ENCODE assay signal across 8 mouse cellular contexts in genomic region chr1:135461097-135461730, GRCm38 (mm10). TPM values are rescaled to one million over a fixed set of nuclear protein-coding genes. Genes with fewer than 3 reads are reported as not detected.
DNase-seq lines count a peak whose midpoint lies in the region; ATAC-seq and TF ChIP-seq lines count a peak whose summit lies in the region.
"Had no signal": no experiment of that assay in that cellular context is flagged by ENCODE, and none has a peak within 500 bp of the region (broad histone marks: within the 10 kb centered on the region; RNA-seq: fewer than 3 reads in every experiment).

No protein-coding gene starts in this region.

- H3K9me3 ChIP-seq in forebrain, postnatal 0 days (ENCODE audit: low read length), result no peaks in the 10 kb centered on the region
- no peaks in the 10 kb centered on the region for H3K9me3 ChIP-seq in hindbrain, embryonic 14.5 days (ENCODE audit: control insufficient read depth, low read length)
- H3K9me3 ChIP-seq: limb, embryonic 13.5 days had no signal

- H3K4me3 ChIP-seq in forebrain, postnatal 0 days (ENCODE audit: low read depth, low read length), result no peak overlapping the region
- H3K4me3 ChIP-seq in hindbrain, embryonic 14.5 days (replicated peaks; ENCODE audit: low read length), result no peak overlapping the region
- H3K4me3 ChIP-seq: limb, embryonic 13.5 days had no signal

- H3K27ac ChIP-seq in forebrain, postnatal 0 days (ENCODE audit: low read depth, low read length), result no peak overlapping the region
- H3K27ac ChIP-seq in hindbrain, embryonic 14.5 days, result no peak overlapping the region
- H3K27ac ChIP-seq: limb, embryonic 13.5 days had no signal

- 87% methylated on average over 3 of the region's 3 CpGs for WGBS in forebrain, postnatal 0 days
- WGBS in hindbrain, embryonic 14.5 days, result 68% methylated on average over 3 of the region's 3 CpGs

- DNase-seq in ZHBTc4 (ENCODE audit: low read depth, low spot score), result peak; percentile 65
- peak; percentile 22 for DNase-seq in cerebellum, adult 11-12 months
- DNase-seq in forebrain, postnatal 0 days, result peak; percentile 79
- peak; percentile 80 for DNase-seq in hindbrain, embryonic 14.5 days (ENCODE audit: low spot score)
- DNase-seq in layer of hippocampus, postnatal 36 days, result peak; percentile 66 to 73
- DNase-seq in skeletal muscle tissue, adult 2 months (ENCODE audit: low read depth, low spot score), result peak; percentile 36

- no peaks in the 10 kb centered on the region for H3K4me1 ChIP-seq in forebrain, postnatal 0 days (ENCODE audit: insufficient read depth)
- no peaks in the 10 kb centered on the region for H3K4me1 ChIP-seq in hindbrain, embryonic 14.5 days (replicated peaks; ENCODE audit: control insufficient read depth, insufficient read depth, low read length)

- H3K27me3 ChIP-seq in forebrain, postnatal 0 days (ENCODE audit: insufficient read depth, low read length), result no peaks in the 10 kb centered on the region
- H3K27me3 ChIP-seq in hindbrain, embryonic 14.5 days (ENCODE audit: control insufficient read depth, insufficient read depth, low read length), result no peaks in the 10 kb centered on the region
- H3K27me3 ChIP-seq: limb, embryonic 13.5 days had no signal

- ATAC-seq in forebrain, postnatal 0 days, result peak; percentile 75
- no peak for ATAC-seq in hindbrain, embryonic 14.5 days (ENCODE audit: low FRiP score)
- peak; percentile 64 for ATAC-seq in megakaryocyte progenitor cell, adult 5-6 weeks (replicated peaks; ENCODE audit: poor library complexity)

- TF ChIP-seq CTCF in forebrain, postnatal 0 days (IDR thresholded peaks at IDR 0.05; ENCODE audit: low read depth), result peak; percentile 82

- H3K9ac ChIP-seq in forebrain, postnatal 0 days, result no peak overlapping the region
- no peak overlapping the region for H3K9ac ChIP-seq in hindbrain, embryonic 14.5 days
- H3K9ac ChIP-seq: limb, embryonic 13.5 days had no signal

- H3K4me2 ChIP-seq in forebrain, postnatal 0 days (ENCODE audit: low read depth), result no peak overlapping the region
- no peak overlapping the region for H3K4me2 ChIP-seq in hindbrain, embryonic 14.5 days (replicated peaks)
- H3K4me2 ChIP-seq: limb, embryonic 13.5 days had no signal

- peaks cover 84% of the 10 kb centered on the region for H3K36me3 ChIP-seq in forebrain, postnatal 0 days (ENCODE audit: insufficient read depth)
- H3K36me3 ChIP-seq in hindbrain, embryonic 14.5 days (replicated peaks; ENCODE audit: control insufficient read depth, insufficient read depth), result peaks cover 92% of the 10 kb centered on the region

RNA-seq across cellular contexts. Expression of gene Ipo9, which starts 30.9 kb away (rescaled TPM):
- 85.2 and 95.0 TPM in 2 replicates for total RNA-seq in forebrain, postnatal 0 days (2014; rRNA removed)
- 53.1 and 76.6 TPM in 2 replicates for polyA plus RNA-seq in forebrain, postnatal 0 days (2015; fragmentation: Nextera tagmentation; extraction: Ambion mirVana)
- 115 and 118 TPM in 2 replicates for polyA plus RNA-seq in hindbrain, embryonic 14.5 days (2014; fragmentation: Nextera tagmentation; extraction: Ambion mirVana)
- total RNA-seq in layer of hippocampus, postnatal 36 days (2021), result 100 to 1,000 TPM; 158 to 162 TPM
- total RNA-seq in megakaryocyte progenitor cell, adult 5-6 weeks (2015), result 35.9 and 47.0 TPM in 2 replicates
- 33.8 and 39.9 TPM in 2 replicates for total RNA-seq in megakaryocyte progenitor cell, adult 5-6 weeks (2017)

Comparison
In these comparisons a context has a peak if more than half of its experiments do, and no peak if none do; other contexts are left out.
1. DNase-seq: peak in every context shown above with its lines; median percentile 80 in hindbrain, embryonic 14.5 days; 79 in forebrain, postnatal 0 days; 70 in layer of hippocampus, postnatal 36 days; 65 in ZHBTc4; 36 in skeletal muscle tissue, adult 2 months; 22 in cerebellum, adult 11-12 months.